Mouse (Mus musculus): ENCODE data around the gene Mef2a. TPM values are rescaled to one million over a fixed set of nuclear protein-coding genes. Genes with fewer than 3 reads are reported as not detected.

Gene Mef2a
- polyA plus RNA-seq, 1 experiment = 38.9 TPM

Other genes starting within 250 kb of the Mef2a start
- gene Lysmd4, start 150.3 kb downstream of the Mef2a start, polyA plus RNA-seq (2012; ENCODE audit: insufficient read depth, insufficient read length, missing spikeins) = 3.2 and 3.9 TPM in 2 replicates